Mouse (Mus musculus): ENCODE results near the gene Shmt2.

Shmt2 gene

GRCm38 (mm10) chr10:127476541-127476940, 45.7 kb downstream of the Shmt2 start:
- WGBS, result 83% methylated on average over 3 of the region's 3 CpGs

DNA sequence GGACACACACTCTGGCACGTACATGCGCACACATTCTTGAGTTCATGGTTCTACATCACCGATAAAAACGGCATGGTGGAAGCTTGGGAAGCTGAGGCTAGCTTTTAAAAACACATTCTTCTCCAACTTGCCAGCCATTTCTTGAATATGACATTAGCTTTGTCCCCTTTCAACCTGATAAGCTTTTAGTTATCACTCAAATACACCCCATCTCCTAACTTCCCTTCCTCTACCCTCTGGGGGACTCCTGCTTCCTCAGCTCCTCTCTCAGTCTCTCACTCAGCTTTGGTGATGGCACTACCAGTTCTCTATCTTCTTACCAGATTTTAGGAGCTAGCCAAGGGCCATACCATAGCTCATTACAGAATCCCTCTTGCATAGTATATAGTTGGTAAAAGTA, 47.1 kb downstream of the Shmt2 start:
- 95% methylated on average over 4 of the region's 4 CpGs for WGBS

DNA sequence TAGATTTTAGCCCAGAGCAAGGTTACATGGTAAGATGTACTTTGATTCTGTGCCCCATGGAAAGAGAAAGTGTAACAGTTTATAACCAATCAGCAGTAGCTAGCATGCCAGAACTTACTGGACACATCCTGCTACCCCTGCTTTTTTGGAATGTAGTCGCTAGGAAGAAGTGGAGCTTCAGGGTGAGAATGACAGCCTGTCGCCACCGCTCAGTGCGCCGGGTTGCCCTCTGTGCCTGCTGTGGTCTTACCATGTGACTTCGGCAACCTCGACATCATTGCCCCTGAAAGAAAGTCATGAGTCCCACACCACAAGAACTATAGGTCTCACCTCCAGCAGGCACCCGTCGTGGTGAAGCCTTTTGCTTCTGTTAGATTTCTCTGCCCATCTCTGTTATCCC, 49.5 kb downstream of the Shmt2 start:
- 89% methylated on average over 9 of the region's 9 CpGs for WGBS

GRCm38 (mm10) chr10:127471281-127471988, 50.8 kb downstream of the Shmt2 start:
- WGBS, result 74% methylated on average over 15 of the region's 15 CpGs
